Mouse (Mus musculus): ENCODE measurements around the gene G6pc3. TPM values are rescaled to one million over a fixed set of nuclear protein-coding genes. Genes with fewer than 3 reads are reported as not detected.
"Not testable (repeated sequence)": the region's sequence is repeated elsewhere in the genome, so short reads cannot be mapped to it uniquely, and the experiment has no call there.

G6pc3 gene
- polyA plus RNA-seq, 1 experiment from 2014 or later: 30.0 TPM

GRCm38 (mm10) chr11:102156039-102156785 lies 33.2 kb upstream of the G6pc3 start, which contains the start of gene Tmem101:
Gene Tmem101 (minus strand): TSS chr11:102156404.
- Histone ChIP-seq H3K36me3 (ENCODE audit: control insufficient read depth, insufficient read depth, low read length) (no peaks in the 10 kb centered on the region), H3K4me1 (ENCODE audit: control insufficient read depth, insufficient read depth, low read length) (peaks cover 8% of the 10 kb centered on the region; the same call in 1 of the 2 replicates), H3K4me2 (ENCODE audit: low read depth) (peak within 1 kb of the TSS; percentile 88), H3K9ac (ENCODE audit: low read length) (peak within 1 kb of the TSS; percentile 77), H3K4me3 (ENCODE audit: low read depth, low read length) (peak within 1 kb of the TSS; percentile 88), H3K9me3 (ENCODE audit: control insufficient read depth, low read length) (no peaks in the 10 kb centered on the region), H3K27me3 (ENCODE audit: control insufficient read depth, insufficient read depth, low read length) (no peaks in the 10 kb centered on the region), H3K27ac (ENCODE audit: low read depth, low read length) (peak within 1 kb of the TSS; percentile 77)
- under 1% methylated on average over 37 of the region's 37 CpGs for WGBS
- ATAC-seq (ENCODE audit: insufficient read depth, low FRiP score, low TSS enrichment): peak; percentile 74
- peak; percentile 91 for DNase-seq (ENCODE audit: low spot score)

GRCm38 (mm10) chr11:102156786-102157089 lies 32.7 kb upstream of the G6pc3 start:
- no peak for DNase-seq (ENCODE audit: low spot score)

GRCm38 (mm10) chr11:102158024-102158423 lies 31.4 kb upstream of the G6pc3 start:
- not testable (repeated sequence) for H3K9ac ChIP-seq (ENCODE audit: low read length); H3K36me3 ChIP-seq (ENCODE audit: control insufficient read depth, insufficient read depth, low read length); H3K27ac ChIP-seq (ENCODE audit: low read depth, low read length); H3K27me3 ChIP-seq (ENCODE audit: control insufficient read depth, insufficient read depth, low read length); H3K4me1 ChIP-seq (ENCODE audit: control insufficient read depth, insufficient read depth, low read length); H3K4me3 ChIP-seq (ENCODE audit: low read depth, low read length); DNase-seq (ENCODE audit: low spot score); H3K4me2 ChIP-seq (ENCODE audit: low read depth); ATAC-seq (ENCODE audit: insufficient read depth, low FRiP score, low TSS enrichment); H3K9me3 ChIP-seq (ENCODE audit: control insufficient read depth, low read length)
- 84% methylated on average over 2 of the region's 2 CpGs for WGBS

More at GRCm38 (mm10) chr11:102156786-102157089, 32.7 kb upstream of the G6pc3 start:
- Histone ChIP-seq H3K4me3 (ENCODE audit: low read depth, low read length) (no peak overlapping the region), H3K9me3 (ENCODE audit: control insufficient read depth, low read length) (no peaks in the 10 kb centered on the region), H3K4me1 (ENCODE audit: control insufficient read depth, insufficient read depth, low read length) (peaks cover 8% of the 10 kb centered on the region; the same call in 1 of the 2 replicates), H3K4me2 (ENCODE audit: low read depth) (no peak overlapping the region), H3K9ac (ENCODE audit: low read length) (no peak overlapping the region), H3K27ac (ENCODE audit: low read depth, low read length) (no peak overlapping the region), H3K27me3 (ENCODE audit: control insufficient read depth, insufficient read depth, low read length) (no peaks in the 10 kb centered on the region), H3K36me3 (ENCODE audit: control insufficient read depth, insufficient read depth, low read length) (no peaks in the 10 kb centered on the region)
- no peak for ATAC-seq (ENCODE audit: insufficient read depth, low FRiP score, low TSS enrichment)
- WGBS: 11% methylated on average over 1 of the region's 1 CpGs

- no peak overlapping the region for H3K4me3 ChIP-seq (ENCODE audit: low read depth, low read length)
These were observed 29.6 kb upstream of the G6pc3 start for GRCm38 (mm10) chr11:102159781-102160180.

GRCm38 (mm10) chr11:102165971-102166722 lies 23.3 kb upstream of the G6pc3 start:
- DNase-seq (ENCODE audit: low spot score) (no peak), ATAC-seq (ENCODE audit: insufficient read depth, low FRiP score, low TSS enrichment) (no peak)
- peaks cover 14% of the 10 kb centered on the region for H3K36me3 ChIP-seq (ENCODE audit: control insufficient read depth, insufficient read depth, low read length)
- no peak overlapping the region for H3K4me3 ChIP-seq (ENCODE audit: low read depth, low read length)
- 44% methylated on average over 6 of the region's 6 CpGs for WGBS
- no peaks in the 10 kb centered on the region for H3K4me1 ChIP-seq (ENCODE audit: control insufficient read depth, insufficient read depth, low read length)
- no peak overlapping the region for H3K27ac ChIP-seq (ENCODE audit: low read depth, low read length)
- no peak overlapping the region for H3K9ac ChIP-seq (ENCODE audit: low read length)
- no peaks in the 10 kb centered on the region for H3K27me3 ChIP-seq (ENCODE audit: control insufficient read depth, insufficient read depth, low read length)
- H3K9me3 ChIP-seq (ENCODE audit: control insufficient read depth, low read length): no peaks in the 10 kb centered on the region
- H3K4me2 ChIP-seq (ENCODE audit: low read depth): no peak overlapping the region

More at GRCm38 (mm10) chr11:102159781-102160180, 29.6 kb upstream of the G6pc3 start:
- Histone ChIP-seq H3K27ac (ENCODE audit: low read depth, low read length) (no peak overlapping the region), H3K4me2 (ENCODE audit: low read depth) (no peak overlapping the region), H3K9me3 (ENCODE audit: control insufficient read depth, low read length) (no peaks in the 10 kb centered on the region), H3K4me1 (ENCODE audit: control insufficient read depth, insufficient read depth, low read length) (peaks cover 8% of the 10 kb centered on the region; the same call in 1 of the 2 replicates), H3K36me3 (ENCODE audit: control insufficient read depth, insufficient read depth, low read length) (peaks cover 5% of the 10 kb centered on the region), H3K9ac (ENCODE audit: low read length) (no peak overlapping the region), H3K27me3 (ENCODE audit: control insufficient read depth, insufficient read depth, low read length) (no peaks in the 10 kb centered on the region)
- 87% methylated on average over 5 of the region's 5 CpGs for WGBS
- DNase-seq (ENCODE audit: low spot score) (no peak), ATAC-seq (ENCODE audit: insufficient read depth, low FRiP score, low TSS enrichment) (no peak)

- WGBS: 88% methylated on average over 5 of the region's 5 CpGs
- no peak overlapping the region for H3K9ac ChIP-seq (ENCODE audit: low read length)
- H3K4me1 ChIP-seq (ENCODE audit: control insufficient read depth, insufficient read depth, low read length): no peaks in the 10 kb centered on the region
- ATAC-seq (ENCODE audit: insufficient read depth, low FRiP score, low TSS enrichment) (no peak), DNase-seq (ENCODE audit: low spot score) (no peak)
- no peak overlapping the region for H3K4me3 ChIP-seq (ENCODE audit: low read depth, low read length)
- H3K27me3 ChIP-seq (ENCODE audit: control insufficient read depth, insufficient read depth, low read length): no peaks in the 10 kb centered on the region
- H3K27ac ChIP-seq (ENCODE audit: low read depth, low read length): no peak overlapping the region
- H3K9me3 ChIP-seq (ENCODE audit: control insufficient read depth, low read length): no peaks in the 10 kb centered on the region
- H3K4me2 ChIP-seq (ENCODE audit: low read depth): no peak overlapping the region
- peaks cover 14% of the 10 kb centered on the region for H3K36me3 ChIP-seq (ENCODE audit: control insufficient read depth, insufficient read depth, low read length)
These were observed 21.9 kb upstream of the G6pc3 start for GRCm38 (mm10) chr11:102167539-102167938.

GRCm38 (mm10) chr11:102168689-102169088 lies 20.7 kb upstream of the G6pc3 start:
- Histone ChIP-seq H3K4me3 (ENCODE audit: low read depth, low read length) (no peak overlapping the region), H3K4me2 (ENCODE audit: low read depth) (no peak overlapping the region), H3K27ac (ENCODE audit: low read depth, low read length) (no peak overlapping the region), H3K36me3 (ENCODE audit: control insufficient read depth, insufficient read depth, low read length) (peaks cover 9% of the 10 kb centered on the region), H3K27me3 (ENCODE audit: control insufficient read depth, insufficient read depth, low read length) (no peaks in the 10 kb centered on the region), H3K9ac (ENCODE audit: low read length) (no peak overlapping the region), H3K4me1 (ENCODE audit: control insufficient read depth, insufficient read depth, low read length) (no peaks in the 10 kb centered on the region), H3K9me3 (ENCODE audit: control insufficient read depth, low read length) (no peaks in the 10 kb centered on the region)
- ATAC-seq (ENCODE audit: insufficient read depth, low FRiP score, low TSS enrichment) (no peak), DNase-seq (ENCODE audit: low spot score) (no peak)
- 91% methylated on average over 5 of the region's 5 CpGs for WGBS

- DNase-seq (ENCODE audit: low spot score) (no peak), ATAC-seq (ENCODE audit: insufficient read depth, low FRiP score, low TSS enrichment) (no peak)
- Histone ChIP-seq H3K9me3 (ENCODE audit: control insufficient read depth, low read length) (no peaks in the 10 kb centered on the region), H3K4me2 (ENCODE audit: low read depth) (no peak overlapping the region), H3K4me1 (ENCODE audit: control insufficient read depth, insufficient read depth, low read length) (peaks cover 9% of the 10 kb centered on the region; the same call in 1 of the 2 replicates), H3K36me3 (ENCODE audit: control insufficient read depth, insufficient read depth, low read length) (peaks cover 12% of the 10 kb centered on the region), H3K4me3 (ENCODE audit: low read depth, low read length) (no peak overlapping the region), H3K27me3 (ENCODE audit: control insufficient read depth, insufficient read depth, low read length) (no peaks in the 10 kb centered on the region), H3K27ac (ENCODE audit: low read depth, low read length) (no peak overlapping the region), H3K9ac (ENCODE audit: low read length) (no peak overlapping the region)
These were observed 9.6 kb upstream of the G6pc3 start for GRCm38 (mm10) chr11:102179836-102180235.
